Mouse (Mus musculus) cerebellum, adult 2 months (tissue): Measurements from ENCODE around the gene Scd4. TPM values are rescaled to one million over a fixed set of nuclear protein-coding genes. Genes with fewer than 3 reads are reported as not detected.
A peak's percentile ranks its signal among the peaks of the same experiment; 100 is the strongest.

Experiments
- DNase-seq, 2 experiments: peaks; one replicate each; pipeline ENCODE4 v3.0.0; 2021
- H3K27ac ChIP-seq: fragments of 200-500 bp; 2 replicates; pipeline ENCODE4 v1.5.1; 2012; ENCODE audit warnings: low read length, control low read depth, inconsistent platforms; ENCODE audit not compliant: insufficient read depth
- H3K27me3 ChIP-seq: fragments of 200-500 bp; 2 replicates; pipeline ENCODE4 v1.6.1; 2012; ENCODE audit warnings: inconsistent platforms, mild to moderate bottlenecking, low read length, moderate library complexity; ENCODE audit not compliant: control insufficient read depth, insufficient read depth
- H3K4me1 ChIP-seq: fragments of 200-500 bp; 2 replicates; pipeline ENCODE4 v1.6.1; 2011; ENCODE audit warnings: low read length; ENCODE audit not compliant: control insufficient read depth, insufficient read depth
- H3K4me3 ChIP-seq: fragments of 200-500 bp; replicated peaks from 2 replicates; pipeline ENCODE3; 2011; ENCODE audit warnings: mild to moderate bottlenecking, low read depth, low read length, control low read depth; ENCODE audit not compliant: insufficient read depth
- CTCF ChIP-seq: fragments of 200-500 bp; IDR thresholded peaks from 2 replicates; pipeline ENCODE4 v1.5.1; 2011; ENCODE audit warnings: low read depth, mild to moderate bottlenecking, control low read depth, low read length, moderate library complexity, borderline replicate concordance; ENCODE audit not compliant: insufficient read depth
- POLR2A ChIP-seq: fragments of 200-500 bp; IDR thresholded peaks from 2 replicates; pipeline ENCODE4 v1.6.1; 2011; ENCODE audit warnings: low read length, control low read depth, borderline replicate concordance; ENCODE audit not compliant: insufficient read depth
- WGBS: fragments of 180-500 bp; shearing (Covaris S2); methylation state at CpG from one replicate; pipeline ENCODE4 v1.1.7; 2018; 5-methylcytosine and 5-hydroxymethylcytosine counted together
- polyA plus RNA-seq: library from polyadenylated mRNA; depleted of rRNA; stranded (reverse); fragments of >200 nt; gene quantifications from 2 replicates; pipeline ENCODE4 v1.2.3, GENCODE M21; 2012

Gene Scd4
- polyA plus RNA-seq, 1 experiment, result 0.18 TPM

DNA sequence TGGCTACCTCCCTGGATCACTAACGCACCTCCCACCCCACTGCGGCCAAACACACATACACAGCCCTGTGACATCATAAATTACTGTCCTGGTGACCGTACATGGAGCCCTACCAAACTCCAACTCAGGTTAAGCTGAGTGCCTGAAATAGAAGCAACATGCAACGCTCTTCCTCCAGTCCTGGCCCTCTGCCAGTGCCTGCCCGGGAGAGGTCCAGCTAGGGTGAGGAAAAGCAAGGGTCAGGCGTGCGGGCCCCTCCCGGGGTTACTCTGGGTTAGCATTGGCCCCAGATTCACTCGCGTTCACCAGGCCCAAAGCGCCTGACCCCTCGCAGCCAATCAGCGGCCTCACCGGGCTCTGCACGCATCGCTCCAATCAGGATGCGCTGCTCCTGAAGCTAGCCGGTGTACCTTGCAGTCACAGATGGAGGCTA lies 18.5 kb upstream of the Scd4 start:
- no peak for TF ChIP-seq CTCF
- peak; percentile 29; the same call in 1 of the 2 replicates for TF ChIP-seq POLR2A
- Histone ChIP-seq H3K27ac (peak overlapping the region; percentile 98), H3K27me3 (no peaks in the 10 kb centered on the region), H3K4me3 (peak overlapping the region; percentile 90), H3K4me1 (peaks cover 3% of the 10 kb centered on the region; the same call in 1 of the 2 replicates)
- peak; percentile 95 to 98 for DNase-seq
- 2% methylated on average over 18 of the region's 18 CpGs for WGBS

DNA sequence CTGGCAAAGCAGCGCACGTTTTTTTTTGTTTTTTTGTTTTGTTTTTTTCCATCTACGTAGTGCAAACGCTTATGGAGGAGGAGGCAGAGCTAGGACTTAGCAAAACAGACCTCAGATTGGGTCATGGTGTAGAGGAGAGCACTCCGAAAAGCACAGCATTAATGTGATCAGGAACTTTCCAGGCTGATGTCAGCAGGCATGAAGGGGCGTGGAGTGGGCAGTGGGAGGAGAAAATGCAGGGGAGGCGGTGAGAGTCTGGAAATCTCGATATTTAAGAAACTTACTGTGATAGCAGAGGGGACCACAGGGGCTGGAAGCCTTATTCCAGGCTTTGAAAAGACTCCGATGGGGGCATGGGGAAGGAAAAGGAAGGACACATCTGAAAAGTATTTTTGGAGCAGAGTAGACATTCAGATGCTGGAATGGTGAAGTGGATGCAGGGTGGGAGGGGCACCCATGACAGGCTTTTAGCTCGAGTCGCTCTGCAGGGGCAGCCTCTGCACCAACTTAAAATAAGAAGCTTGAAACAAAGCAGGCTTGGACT lies 17.9 kb upstream of the Scd4 start:
- peak overlapping the region; percentile 91 for H3K27ac ChIP-seq
- WGBS, result under 1% methylated on average over 11 of the region's 11 CpGs
- H3K27me3 ChIP-seq, result no peaks in the 10 kb centered on the region
- H3K4me1 ChIP-seq, result peaks cover 3% of the 10 kb centered on the region; the same call in 1 of the 2 replicates
- no peak for DNase-seq
- H3K4me3 ChIP-seq, result peak overlapping the region; percentile 90
- TF ChIP-seq CTCF (no peak), POLR2A (0 out of 2 replicates have a peak, but pooled peaks have one; percentile 42)

DNA sequence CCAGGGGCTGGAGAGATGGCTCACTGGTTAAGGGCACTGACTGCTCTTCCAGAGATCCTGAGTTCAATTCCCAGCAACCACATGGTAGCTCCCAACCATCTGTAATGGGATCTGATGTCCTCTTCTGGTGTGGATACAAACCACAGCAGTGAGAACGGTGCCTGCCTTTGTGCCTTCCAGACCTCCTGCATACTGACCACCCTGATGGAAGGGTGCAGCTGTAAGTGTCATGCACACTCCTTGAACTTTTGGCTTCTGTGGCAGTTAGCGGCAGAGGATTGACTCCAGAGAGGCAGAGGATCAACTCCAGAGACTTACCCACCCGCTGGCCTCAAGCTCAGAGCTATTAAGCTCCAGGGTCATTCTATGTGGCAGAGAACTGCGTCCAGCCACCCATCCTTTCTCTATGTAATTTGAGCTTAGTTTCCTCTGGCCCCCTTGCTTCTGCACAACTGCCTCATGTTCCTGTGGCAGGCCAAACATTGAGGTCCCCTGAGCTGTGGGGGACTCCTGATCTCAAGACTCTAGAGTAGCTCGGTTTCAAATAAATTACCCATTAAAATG lies 16.1 kb upstream of the Scd4 start:
- TF ChIP-seq POLR2A, result no peak
- no peak for TF ChIP-seq CTCF
- Histone ChIP-seq H3K4me1 (peaks cover 3% of the 10 kb centered on the region; the same call in 1 of the 2 replicates), H3K4me3 (no peak overlapping the region), H3K27ac (no peak overlapping the region), H3K27me3 (no peaks in the 10 kb centered on the region)
- 82% methylated on average over 5 of the region's 5 CpGs for whole genome bisulfite sequencing
- DNase-seq, result no peak

DNA sequence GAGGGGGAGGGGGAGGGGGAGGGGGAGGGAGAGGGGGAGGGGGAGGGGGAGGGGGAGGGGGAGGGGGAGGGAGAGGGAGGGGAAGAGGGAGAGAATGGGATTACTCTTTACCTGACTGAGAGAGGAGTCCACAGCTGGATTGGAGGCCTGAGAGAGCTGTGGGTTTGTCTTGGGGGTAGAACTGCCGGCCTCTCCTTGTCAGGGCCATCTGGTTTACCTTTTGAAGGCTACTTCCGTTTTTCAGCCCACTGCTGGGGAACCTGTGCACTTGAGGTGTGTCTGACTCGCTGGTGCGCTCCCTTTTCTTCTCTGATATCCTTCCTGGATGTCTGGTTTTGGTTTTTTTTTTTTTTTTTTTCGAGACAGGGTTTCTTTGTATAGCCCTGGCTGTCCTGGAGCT lies 15.5 kb upstream of the Scd4 start:
- WGBS, result 77% methylated on average over 5 of the region's 5 CpGs
- no peak for DNase-seq
- Histone ChIP-seq H3K27ac (no peak overlapping the region), H3K4me3 (no peak overlapping the region), H3K27me3 (no peaks in the 10 kb centered on the region), H3K4me1 (peaks cover 3% of the 10 kb centered on the region; the same call in 1 of the 2 replicates)
- TF ChIP-seq POLR2A (no peak), CTCF (no peak)

DNA sequence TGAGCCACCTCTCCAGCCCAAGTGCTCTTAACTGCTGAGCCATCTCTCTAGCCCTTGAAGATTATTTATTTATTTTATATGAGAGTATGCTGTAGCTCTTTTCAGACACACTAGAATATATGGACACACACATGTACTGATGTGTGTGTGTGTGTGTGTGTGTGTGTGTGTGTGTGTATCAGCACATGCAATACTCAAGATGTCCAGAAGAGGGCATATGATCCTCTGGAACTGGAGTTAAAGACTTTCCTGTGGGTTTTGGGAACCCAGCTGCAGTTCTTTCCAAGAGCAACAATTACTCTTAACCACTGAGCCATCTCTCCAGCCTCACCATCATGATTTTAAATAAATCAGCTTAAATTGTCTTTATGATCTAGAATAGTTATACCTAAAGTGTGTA lies 14.3 kb upstream of the Scd4 start:
- peaks cover 3% of the 10 kb centered on the region; the same call in 1 of the 2 replicates for H3K4me1 ChIP-seq
- H3K27me3 ChIP-seq, result no peaks in the 10 kb centered on the region
- no peak overlapping the region for H3K27ac ChIP-seq
- TF ChIP-seq POLR2A, result no peak
- no peak for TF ChIP-seq CTCF
- no peak for DNase-seq
- H3K4me3 ChIP-seq, result no peak overlapping the region

DNA sequence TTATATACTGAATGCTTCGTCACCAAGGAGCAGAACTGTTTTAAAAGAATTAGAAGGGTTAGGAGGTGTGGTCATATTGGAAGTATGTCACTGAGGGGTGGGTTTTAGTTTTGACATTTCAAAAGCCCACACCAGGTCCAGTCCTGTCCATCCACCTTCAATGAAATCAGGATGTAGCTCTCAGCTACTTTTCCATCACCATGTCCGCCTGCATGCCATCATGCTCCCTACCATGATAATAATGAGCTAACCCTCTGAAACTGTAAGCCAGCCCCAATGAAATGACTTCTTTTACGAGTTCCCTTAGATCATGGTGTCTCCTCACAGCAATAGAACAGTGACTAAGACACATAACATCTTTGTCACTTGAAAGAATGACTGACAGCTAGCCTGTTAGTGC lies 12.6 kb upstream of the Scd4 start:
- no peaks in the 10 kb centered on the region for H3K4me1 ChIP-seq
- TF ChIP-seq CTCF, result no peak
- TF ChIP-seq POLR2A, result no peak
- no peak for DNase-seq
- H3K27ac ChIP-seq, result no peak overlapping the region
- no peak overlapping the region for H3K4me3 ChIP-seq
- WGBS, result 89% methylated on average over 3 of the region's 3 CpGs
- no peaks in the 10 kb centered on the region for H3K27me3 ChIP-seq

DNA sequence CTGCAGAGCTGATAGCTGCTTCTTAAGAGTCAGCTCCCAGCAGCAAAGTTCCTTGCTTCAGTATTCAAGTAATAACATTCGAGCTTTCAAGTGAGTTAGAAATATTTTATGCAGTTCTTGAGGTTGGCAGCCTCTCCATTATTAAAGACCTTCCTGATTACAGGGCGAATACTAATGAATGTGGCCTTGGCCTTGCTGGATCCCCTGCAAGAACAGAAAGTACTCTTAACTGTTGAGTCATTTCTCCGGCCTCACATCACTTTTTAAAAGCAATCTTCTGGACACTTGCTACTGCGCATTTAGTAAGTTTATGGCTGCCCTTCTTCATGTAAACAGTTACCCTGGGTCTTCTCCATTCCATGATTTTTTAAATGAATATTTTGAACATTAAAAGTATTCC lies 11.7 kb upstream of the Scd4 start:
- H3K27ac ChIP-seq, result no peak overlapping the region
- H3K4me1 ChIP-seq, result no peaks in the 10 kb centered on the region
- DNase-seq, result no peak
- 75% methylated on average over 4 of the region's 4 CpGs for WGBS
- no peaks in the 10 kb centered on the region for H3K27me3 ChIP-seq
- TF ChIP-seq CTCF (no peak), POLR2A (no peak)
- no peak overlapping the region for H3K4me3 ChIP-seq

DNA sequence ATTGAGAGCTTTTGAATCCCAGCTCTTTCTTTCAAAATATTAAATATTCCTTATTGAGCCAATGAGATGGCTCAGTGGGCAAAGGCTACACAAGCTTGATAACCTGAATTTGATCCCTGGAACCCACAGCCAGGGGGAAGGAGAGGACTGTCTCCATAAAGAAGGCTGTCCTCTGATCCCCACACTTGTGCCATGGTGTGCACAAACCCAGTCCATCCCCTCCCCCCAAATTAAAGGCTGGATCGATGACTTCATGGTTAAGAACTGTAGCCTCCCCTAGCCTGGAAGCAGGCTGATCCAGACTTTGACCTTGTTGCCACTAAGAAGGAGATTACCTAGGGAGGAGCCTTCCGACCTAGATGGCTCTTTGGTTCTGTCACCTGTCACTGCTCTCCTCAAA lies 11.3 kb upstream of the Scd4 start:
- no peak for DNase-seq
- no peaks in the 10 kb centered on the region for H3K27me3 ChIP-seq
- H3K27ac ChIP-seq, result no peak overlapping the region
- no peak overlapping the region for H3K4me3 ChIP-seq
- TF ChIP-seq POLR2A (no peak), CTCF (no peak)
- WGBS, result 83% methylated on average over 2 of the region's 2 CpGs
- no peaks in the 10 kb centered on the region for H3K4me1 ChIP-seq
